Mouse (Mus musculus) kidney, postnatal 36 days (tissue): ENCODE results near the gene Cdh4.
A peak's percentile ranks its signal among the peaks of the same experiment; 100 is the strongest.

Experiments
- DNase-seq, 2 experiments: peaks; one replicate each; pipeline ENCODE4 v3.0.0; 2021 to 2022; ENCODE audit warnings: mixed read lengths in 2 of 2

Cdh4 gene

DNA sequence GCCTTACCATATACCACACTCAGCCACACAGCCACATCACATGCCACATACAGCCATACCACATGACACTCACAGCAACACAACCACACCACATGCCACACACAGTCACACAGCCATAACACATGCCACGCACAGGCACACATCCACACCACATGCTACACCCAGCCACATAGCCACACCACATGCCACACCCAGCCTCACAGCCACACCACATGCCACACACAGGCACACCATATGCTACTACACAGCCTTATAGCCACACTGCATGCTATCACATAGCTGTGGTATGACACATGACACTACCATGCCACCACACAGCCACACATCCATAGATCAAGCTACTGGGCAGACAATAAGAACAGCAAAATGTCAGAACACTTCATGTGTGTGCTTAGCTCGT, 158.1 kb downstream of the Cdh4 start:
- DNase-seq, result no peak

DNA sequence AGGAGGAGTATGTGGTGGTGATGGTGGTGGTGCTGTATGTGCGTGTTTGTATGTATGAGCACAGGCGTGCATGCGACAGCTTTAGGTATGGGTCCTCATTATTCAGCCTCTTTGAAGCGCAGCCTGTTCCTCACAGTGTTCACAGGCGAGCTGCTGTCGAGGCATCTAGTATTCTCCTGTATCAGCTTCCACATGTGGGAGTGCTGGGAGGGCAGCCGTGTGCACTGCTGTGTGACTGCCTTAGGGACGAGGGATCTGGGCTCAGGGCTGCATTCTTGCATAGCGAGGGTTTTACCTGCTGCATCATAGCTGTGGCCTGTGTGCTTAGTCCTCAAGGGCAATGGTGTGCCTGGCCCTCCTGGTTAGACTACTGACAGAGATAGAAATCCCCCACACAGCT, 158.9 kb downstream of the Cdh4 start:
- DNase-seq, result no peak

DNA sequence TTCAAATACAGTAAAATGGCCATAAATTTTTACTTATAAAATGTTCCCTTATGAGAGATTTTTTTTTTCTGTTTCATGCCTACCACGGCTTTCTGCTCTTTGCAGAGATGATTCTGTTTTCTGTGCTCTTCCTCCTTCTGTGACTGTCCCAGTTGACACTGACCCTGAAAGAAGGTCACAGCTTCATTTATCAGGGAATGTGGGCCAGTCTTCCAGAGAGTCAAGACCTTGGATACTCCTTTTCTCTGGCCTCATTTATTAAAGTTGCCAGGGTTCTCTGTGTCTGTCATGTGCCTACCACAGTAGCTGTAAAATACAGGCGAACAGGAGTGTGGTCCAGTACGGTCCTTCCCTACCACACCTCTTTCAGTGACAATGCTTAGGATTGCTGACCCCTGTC, 162.5 kb downstream of the Cdh4 start:
- DNase-seq, result no peak

DNA sequence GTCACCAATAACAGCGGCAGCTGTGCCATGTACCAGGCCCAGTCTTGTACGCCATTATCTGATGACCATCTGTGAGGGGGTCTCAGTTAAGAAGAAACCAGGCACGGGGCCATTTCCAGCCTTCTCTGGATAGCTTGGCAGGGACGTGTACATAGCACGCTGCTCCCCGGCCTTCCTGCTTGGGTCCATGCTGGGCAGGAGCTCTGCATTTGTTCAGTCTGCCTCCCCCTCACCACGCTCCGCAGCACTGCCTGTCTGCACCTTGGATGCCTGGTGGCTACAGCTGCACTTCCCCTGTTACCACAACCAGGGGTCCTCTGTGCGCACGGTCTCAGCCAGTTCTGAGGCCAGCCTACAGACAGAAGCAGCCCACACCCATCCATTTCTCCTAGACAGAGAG, 163.0 kb downstream of the Cdh4 start:
- no peak for DNase-seq

DNA sequence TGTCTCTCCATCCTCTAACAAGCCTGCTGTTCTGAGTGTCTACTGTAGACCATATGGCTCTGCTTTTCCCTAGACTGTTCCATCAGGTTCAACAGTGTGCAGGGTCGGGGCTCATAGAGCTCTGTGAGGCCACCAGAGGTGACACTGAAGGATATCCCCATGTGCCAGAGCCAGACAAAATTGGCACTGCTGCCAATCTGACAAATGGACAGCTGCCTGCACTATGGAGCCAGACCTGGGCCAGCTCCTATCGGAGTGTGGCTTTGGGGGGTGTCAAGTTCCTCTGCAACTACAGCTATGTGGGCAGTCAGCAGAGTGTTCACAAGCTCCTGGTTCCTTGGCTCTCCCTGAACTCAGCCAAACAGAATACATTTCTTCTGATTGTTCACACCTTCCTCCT, 164.1 kb downstream of the Cdh4 start:
- no peak for DNase-seq

DNA sequence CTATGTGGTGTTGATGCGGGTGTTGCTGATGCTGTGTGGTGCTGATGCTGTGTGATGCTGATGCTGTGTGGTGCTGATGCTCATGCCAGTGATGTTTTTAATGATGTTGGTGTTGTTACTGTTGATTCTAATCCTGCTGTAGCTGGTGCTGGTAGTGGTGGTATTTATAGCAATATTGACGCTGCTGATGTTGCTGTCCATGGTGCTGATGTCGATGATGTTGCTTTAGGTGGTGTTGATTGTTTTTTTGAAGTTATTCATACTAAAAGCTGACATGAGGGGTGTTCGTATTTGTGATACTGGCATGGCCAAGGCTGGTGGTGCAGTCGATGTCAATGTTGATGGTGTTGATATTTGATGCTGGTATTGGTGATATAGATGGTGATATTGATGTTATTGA, 173.7 kb downstream of the Cdh4 start:
- peak; percentile 6 to 50 for DNase-seq

DNA sequence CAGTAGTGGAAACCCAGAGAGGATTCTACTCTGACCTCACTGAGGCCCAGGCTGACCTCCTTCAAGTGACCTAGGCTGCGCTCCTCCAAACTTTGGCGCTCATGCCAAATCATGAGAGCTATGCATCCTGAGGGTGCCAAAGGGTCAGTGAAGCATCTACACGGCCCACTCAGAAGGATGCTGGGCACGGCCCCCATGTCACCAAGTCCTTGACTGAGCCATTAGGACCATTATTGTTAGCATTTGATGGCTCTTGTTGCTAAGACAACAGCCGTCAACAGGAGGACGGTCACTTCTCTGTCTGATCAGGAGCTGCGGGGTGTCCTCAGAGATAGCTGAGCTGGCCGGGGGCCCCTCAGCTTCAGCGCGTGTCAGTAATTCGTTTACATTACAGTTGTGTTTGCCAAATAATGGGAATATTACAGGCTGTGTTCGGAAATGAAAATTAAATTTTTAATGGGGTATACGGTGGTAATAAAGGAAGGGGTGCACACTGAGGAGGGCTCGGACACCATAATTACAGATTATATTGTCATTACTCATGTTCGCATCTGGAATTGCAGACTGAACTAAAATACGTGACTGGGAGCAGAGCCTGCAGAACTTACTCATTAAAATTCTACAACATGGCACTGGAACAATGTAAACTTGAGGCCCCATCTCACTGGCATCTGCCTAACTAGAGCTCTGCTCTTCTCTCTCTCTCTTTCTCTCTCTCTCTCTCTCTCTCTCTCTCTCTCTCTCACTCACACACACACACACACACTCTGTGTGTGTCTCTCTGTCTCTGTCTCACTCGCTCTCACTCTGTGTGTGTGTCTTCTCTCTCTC, 181.6 kb downstream of the Cdh4 start:
- DNase-seq, result no peak

DNA sequence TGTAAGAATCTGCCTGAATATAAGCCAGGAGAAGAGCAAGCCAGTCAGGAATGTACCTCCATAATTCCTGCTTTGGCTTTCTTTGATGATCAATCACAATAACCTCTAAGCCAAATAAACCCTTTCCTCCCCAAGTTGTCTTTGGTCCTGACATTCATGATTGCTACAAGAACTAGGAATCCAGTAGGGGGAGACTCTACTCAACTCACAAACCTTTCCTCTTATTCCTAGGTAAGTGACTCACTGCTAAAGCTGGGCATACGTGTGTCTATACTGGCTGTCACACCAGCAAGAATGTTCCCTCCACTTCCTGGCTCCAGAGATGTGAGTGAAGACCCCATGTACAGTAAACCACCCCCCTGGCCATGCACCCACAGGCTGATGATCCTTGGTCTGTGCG, 185.3 kb downstream of the Cdh4 start:
- no peak for DNase-seq

DNA sequence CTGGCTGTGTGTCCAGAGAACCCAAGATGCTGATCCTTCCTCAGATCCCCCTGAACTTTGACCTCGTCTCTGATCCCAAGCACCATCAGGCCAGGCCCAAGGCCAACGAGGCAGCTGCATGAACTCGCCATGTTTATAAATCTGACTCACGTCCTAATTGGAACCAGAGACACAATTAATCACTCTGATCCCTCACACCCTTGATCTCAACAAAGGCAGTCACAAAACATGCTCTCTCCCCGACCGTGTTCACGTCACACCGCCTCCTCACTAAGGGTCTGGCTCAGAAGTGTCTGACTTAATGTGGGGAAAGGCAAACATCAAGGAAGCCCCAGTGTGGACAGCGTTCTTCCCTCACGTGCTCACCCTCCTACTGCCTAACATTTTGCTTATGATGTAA, 188.5 kb downstream of the Cdh4 start:
- no peak for DNase-seq

DNA sequence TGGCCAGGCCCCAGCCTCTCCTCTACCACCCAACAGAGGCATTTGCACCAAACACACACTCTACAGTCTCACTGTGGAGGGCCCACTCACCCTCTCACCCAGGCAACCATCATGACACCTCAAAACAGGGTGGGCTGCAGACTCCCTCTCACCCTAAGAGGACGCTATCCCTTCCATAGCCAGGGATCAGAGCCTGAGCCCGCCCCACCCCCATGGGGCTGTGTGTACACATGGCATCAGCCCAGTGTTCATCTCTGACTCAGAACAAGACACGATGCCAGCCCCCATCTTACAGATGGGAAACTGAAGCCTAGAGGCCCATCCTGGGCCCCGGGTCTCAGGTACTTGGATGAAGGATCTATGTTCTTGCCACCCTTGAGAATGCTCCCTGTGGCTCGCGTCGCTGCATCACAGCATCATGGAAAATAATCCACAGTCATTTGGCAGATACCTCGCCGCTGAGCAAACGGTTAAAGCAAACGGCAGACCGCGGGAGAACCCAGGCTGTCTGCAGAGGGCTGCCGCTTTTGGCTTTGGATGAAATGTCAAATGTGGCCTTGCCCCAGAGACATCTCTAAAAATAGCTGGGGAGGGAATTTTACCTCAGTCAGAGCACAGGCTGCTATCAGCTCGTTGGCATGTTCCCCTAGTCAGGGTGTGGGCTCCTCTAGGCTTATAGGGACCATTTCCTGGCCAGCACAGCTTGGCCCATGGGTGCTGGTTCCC, 198.5 kb downstream of the Cdh4 start:
- no peak for DNase-seq

DNA sequence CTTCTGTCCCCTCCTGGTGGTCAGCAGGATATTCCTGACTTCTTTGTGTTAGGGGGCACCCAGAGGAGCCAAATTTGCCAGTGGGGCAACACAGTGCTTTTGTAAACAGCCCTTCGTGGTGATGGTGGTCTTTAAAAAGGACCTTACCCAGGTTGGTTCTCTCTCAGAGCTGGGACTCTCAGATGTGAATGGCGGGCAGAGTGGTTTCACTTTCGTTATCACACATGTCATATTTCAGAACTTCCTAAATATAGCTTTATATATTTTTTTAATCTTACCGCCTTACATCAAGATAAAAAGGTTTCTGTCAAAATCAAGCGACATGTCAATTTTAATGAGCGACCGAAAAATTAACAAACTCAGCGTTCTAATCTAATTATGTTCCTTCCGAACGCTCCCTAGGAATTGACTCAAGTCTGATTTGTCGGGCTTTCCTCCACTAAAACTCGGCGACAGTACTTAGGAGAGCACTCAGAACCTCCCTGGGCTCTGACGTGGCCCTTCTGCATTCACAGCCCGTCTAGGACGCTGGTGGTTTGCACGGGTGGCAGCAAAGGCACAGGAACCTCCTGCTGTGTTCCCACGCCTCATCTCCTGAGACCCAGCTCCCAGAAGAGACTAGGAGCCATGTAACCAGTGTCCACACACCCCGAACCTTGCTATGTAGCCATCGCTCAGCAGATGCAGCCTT, 206.5 kb downstream of the Cdh4 start:
- DNase-seq, result no peak

DNA sequence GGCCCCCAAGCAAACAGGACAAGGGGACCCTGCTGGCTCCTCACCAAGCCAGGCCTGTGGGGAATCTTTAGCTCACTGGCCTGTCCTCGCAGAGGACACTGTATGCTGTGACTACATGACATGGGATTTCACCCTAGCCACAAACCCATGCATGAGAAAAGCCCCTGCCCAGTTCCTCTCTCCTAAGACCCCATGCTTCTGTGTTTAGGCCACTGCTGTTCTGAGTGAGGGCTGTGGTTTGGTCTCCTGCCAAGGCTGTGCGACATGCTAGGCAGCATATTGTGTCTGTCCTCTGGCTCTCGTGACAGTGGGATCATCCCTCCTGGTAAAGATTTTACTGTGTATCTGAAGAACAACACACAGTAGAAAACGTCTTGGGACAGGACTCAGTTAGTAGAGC, 207.1 kb downstream of the Cdh4 start:
- DNase-seq, result no peak

DNA sequence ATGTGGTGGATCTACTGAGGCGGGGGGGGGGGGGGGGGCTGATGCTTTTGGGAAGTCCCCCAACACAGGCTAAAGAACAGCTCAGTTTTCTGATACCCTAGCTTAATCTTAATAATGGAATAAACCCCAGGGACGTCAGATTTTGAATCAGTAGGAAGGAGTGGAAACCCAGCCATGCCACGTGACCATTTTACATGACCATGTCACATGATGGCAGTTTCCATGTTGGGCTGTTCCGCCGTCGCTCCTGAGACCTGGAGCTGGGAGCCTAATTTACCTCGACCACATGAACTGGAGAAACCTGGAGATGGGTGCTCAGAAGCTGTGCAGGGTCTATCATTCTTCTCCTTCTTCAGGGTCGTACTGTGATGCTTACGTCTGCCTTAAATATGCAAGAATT, 207.9 kb downstream of the Cdh4 start:
- DNase-seq, result no peak

DNA sequence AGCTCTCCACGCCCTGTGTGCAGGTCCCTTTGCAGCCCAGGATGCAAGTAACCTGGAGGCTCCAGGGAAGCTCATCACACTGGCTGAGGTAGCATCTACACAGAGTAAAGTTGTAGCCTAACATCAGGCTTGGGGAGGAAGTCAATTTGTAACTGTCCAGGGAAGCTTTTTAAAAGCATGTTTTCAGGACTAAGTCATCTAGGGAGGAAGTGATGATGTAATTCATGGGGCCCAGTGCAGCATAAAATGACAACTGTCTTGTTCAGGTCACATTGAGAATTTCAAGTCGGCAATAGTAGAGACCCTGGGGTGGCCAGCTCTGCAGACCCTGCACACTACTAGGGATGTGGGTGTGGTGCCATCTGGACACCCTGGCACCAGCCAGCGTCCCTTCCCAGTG, 213.3 kb downstream of the Cdh4 start:
- no peak for DNase-seq

DNA sequence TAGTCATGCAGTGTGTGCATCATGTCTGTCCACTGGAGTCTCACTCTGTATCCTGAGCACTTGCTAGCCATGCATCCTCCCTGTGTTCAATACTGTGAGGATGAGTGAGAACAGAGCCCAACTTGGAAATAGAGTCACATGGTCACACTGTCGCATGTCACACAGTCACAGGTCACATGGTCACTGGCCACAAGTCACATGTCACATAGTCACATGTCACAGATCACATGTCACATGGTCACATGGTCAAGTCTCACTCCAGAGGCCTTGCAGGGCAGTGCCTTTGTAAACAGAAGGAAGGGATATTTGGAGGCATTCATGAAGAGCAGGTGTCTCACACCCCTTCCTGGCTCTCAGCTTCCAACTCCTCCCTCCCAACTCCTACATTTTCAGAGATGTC, 217.0 kb downstream of the Cdh4 start:
- no peak for DNase-seq

DNA sequence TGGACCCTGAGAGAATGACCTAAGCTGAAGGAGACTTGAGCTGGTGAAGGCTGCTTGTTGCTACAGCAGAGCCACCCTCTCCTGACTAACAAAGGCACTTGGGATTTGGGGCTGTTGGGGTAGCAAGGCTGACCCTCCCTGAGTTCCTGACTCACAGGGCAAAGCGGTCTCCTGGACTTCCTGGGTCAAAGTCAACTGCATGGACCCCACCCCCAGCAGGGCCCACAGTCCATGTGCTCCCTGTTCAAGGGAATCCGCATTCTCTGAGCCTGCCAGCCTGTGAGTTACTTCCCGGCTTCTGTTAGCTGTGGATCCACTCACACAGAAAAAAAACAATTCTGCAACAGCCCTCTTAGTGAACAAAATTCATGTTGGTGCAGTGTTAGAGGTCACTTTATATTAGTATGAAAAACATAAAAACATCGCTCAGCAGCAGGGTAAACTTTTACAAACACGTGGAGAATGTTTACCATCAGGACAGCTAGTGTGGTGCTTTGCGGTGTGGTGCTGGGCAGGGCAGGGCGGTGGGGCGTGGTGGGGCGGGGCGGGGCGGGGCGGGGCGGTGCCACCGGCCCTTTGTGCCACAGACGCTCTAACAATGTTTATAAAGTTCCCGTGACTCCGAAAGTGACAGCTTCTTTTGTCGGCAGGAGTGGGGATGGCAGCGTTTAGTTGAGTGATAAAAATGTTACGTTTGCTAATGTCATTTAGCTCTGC, 219.9 kb downstream of the Cdh4 start:
- DNase-seq, result peak; percentile 35 to 45

DNA sequence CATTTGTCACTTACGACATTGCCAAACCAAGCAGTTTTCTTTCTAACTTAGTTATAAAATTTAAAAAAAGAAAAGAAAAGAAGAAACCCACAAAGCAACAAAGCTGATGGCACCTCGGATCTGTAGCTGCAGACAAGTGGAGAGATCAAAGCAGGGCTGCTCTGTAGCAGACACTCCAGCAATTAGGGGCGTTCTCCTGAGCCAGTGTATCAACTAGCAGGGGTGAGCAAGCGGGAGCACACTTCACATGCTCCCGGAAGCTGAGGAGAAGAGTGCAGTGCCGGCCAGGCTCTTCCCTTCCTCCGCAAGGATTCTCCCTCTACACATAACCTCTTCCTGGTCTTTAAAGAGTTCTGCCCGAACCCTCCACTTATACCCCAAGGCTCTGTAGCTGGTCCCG, 220.5 kb downstream of the Cdh4 start:
- DNase-seq, result no peak

DNA sequence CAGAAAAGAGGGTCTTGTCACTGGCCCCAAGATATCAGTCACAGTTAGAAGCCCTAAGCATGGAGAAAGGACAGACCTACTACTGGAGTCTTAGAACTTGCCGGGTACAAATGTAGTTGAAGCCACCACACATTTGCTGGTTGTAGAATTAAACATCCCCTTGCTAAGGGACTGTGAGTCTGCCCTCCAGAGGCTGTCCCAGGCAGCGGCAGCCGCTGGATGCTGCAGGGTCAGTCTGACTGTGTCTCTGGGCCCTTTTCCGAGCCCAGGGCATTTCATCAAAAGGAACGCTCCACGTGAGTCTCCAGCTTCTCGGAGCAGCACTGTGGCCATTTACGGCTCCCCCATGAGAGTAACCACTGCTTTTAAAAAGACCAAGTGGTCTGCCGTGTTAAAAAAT, 221.4 kb downstream of the Cdh4 start:
- peak in 1 of 2 experiments; percentile 8 for DNase-seq

DNA sequence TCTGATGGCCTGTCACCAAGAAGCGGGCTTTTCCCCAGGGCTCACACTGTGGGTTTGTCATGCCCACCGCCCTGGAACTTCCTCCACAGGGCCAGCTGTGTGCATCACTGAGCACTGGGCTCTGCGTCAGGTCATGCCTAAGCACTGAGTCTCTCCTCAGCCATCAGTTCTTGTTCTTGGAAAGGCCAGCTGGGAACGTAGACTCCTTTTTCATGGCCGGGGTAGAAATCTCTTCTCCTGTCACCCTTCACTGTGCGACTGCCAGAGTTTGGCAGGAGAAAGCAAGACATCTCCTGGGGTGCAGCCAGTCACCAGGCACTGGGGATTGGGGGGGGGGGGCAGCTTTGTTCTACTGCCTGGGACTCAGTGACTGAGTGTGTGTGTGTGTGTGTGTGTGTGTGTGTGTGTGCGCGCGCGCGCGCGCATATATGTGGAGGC, 222.0 kb downstream of the Cdh4 start:
- DNase-seq, result no peak

DNA sequence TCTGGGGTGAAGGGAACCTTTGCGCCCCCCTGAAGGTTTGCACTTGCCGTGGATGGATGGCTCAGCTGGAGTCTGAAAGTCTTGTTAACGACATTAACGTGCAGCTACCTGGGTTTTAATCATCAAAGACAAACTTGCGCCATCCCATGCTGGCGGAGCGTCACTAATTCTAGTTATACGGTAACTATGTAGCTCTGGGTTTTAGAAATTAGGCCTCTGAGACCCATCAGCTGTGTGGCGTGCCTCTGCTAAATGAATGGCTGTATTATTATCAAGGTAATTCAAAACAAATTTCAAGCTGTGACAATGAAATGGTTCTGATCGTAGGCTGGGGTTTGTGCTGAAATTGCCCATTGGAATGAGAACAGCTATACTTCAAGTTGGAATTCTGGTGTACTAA, 228.5 kb downstream of the Cdh4 start:
- no peak for DNase-seq

DNA sequence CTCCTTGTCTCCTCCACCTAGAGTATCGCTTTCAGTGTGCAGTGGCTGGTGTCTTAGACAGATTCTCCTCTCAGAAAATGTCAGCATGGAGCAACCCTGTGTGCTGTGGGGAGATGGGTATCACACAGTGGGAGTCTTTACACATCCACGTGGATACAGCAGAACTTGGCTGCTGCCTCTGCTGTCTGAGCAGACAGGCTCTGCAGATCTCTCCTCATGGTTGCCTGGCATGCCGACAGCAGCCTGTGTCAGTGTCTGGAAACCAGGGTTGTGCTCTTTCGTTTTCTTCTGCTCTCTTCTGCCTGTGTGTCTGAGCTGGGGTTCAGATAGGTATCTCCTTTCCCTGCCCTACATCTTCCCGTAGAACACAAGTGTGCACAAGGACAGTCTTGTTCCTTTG, 237.6 kb downstream of the Cdh4 start:
- no peak for DNase-seq

DNA sequence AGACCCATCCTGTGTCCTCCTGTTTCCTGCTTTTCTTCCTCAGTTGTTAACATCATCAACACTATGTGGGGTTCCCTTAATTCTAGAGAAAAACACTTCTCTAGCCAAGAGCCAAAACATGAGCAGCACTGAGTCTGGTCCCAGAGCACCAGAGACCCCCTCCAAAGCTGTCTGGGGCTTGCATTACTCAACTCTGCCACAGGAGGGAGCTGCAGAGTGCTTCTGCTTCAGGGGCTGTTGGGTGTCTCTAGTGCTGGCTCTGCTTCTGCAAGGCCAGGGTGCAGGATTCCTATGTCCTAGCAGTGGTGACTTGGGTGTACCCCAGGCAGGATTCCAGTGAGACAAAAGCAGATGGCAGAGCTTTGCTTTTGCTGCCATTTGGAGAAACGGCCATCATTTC, 239.2 kb downstream of the Cdh4 start:
- DNase-seq, result peak in 1 of 2 experiments; percentile 67

DNA sequence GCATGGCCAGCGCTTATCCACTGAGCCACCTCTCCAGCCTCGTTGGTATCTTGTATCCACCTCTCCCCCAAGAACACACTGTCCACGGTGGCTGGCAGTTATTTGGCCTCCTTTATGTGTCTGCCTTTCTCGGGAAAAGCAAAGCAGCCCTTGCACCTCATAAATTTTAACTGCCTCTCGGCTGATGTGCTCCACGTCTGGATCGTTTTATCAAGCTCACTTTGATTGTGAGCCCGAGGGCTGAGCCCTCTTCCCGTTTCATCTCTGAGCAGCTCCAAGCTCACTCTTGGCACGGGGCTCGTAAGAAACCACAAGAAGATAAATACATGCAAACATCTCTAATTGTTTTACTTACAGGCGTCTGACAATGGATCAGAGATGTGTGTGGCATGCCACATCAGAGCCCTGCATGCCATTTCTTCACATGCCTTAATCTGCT, 245.0 kb downstream of the Cdh4 start:
- no peak for DNase-seq
